Mouse (Mus musculus): ENCODE measurements around the gene Hpdl. TPM values are rescaled to one million over a fixed set of nuclear protein-coding genes. Genes with fewer than 3 reads are reported as not detected.

The Hpdl gene
- polyA plus RNA-seq, 1 experiment: not detected

- Histone ChIP-seq H3K9me3 (ENCODE audit: control insufficient read depth, low read length) (no peaks in the 10 kb centered on the region), H3K4me1 (ENCODE audit: control insufficient read depth) (no peaks in the 10 kb centered on the region)
Measured at GRCm38 (mm10) chr4:116838999-116839398, 17.5 kb upstream of the Hpdl start.

DNA sequence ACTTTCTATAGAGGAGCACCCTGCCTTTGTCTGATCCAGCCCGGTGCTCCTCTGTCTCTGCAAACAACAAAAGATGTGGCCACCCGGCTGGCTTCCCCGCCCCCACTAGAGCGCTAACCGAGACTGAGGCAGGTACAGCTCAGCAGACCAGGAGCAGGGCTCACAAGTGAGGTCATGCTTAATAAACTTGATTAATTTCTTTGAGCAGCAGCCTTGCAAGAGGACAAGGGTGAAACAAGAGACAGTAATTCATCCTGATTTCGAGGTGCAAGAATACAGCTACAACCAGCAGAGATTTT, 8.5 kb upstream of the Hpdl start:
- no peak overlapping the region for H3K4me3 ChIP-seq (replicated peaks)
- H3K9me3 ChIP-seq (ENCODE audit: control insufficient read depth, low read length): no peaks in the 10 kb centered on the region
- TF ChIP-seq TAL1 (IDR thresholded peaks at IDR 0.05; ENCODE audit: low read length) (no peak), GATA1 (IDR thresholded peaks at IDR 0.05; ENCODE audit: low read length) (no peak)
- H3K27me3 ChIP-seq (ENCODE audit: control insufficient read depth): no peaks in the 10 kb centered on the region
- peaks cover 9% of the 10 kb centered on the region for H3K4me1 ChIP-seq (ENCODE audit: control insufficient read depth)
- no peaks in the 10 kb centered on the region for H3K36me3 ChIP-seq (ENCODE audit: control insufficient read depth)

More at GRCm38 (mm10) chr4:116838999-116839398, 17.5 kb upstream of the Hpdl start:
- no peak for TF ChIP-seq TAL1 (IDR thresholded peaks at IDR 0.05; ENCODE audit: low read length)
- TF ChIP-seq GATA1 (IDR thresholded peaks at IDR 0.05; ENCODE audit: low read length): no peak
- Histone ChIP-seq H3K4me3 (replicated peaks) (no peak overlapping the region), H3K27me3 (ENCODE audit: control insufficient read depth) (peaks cover 24% of the 10 kb centered on the region), H3K36me3 (ENCODE audit: control insufficient read depth) (no peaks in the 10 kb centered on the region)

DNA sequence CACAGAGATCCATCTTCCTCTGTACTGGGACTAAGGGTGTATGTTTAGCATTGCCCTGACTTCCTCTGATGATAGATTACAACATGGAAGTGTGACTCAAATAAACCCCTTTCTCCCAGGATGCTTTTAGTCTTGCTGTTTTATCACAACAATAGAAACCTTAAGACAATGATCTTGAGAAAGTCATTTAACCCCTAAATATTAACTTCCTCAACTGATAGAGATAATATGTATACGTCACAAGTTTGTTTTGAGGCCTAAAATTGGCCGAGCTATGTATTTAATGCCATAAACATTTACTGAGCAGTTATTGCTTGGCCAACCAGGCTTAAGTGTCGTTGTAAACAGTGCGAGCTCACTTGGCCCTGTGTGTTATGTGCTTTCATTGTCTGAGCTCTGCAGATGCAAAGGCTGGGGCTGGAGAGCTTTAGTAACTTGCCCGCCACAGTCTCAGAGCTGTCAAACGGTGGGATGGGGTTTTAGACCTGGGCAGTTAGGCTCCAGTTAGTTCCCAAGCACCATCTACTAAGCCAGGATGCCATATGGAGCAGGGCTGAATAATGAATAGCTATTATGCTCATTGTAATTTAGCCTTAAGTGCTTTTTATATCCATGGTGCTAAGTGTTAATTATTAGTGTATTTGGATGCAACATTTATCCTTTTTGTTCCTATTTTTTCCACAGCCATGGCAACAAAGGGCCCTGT, 8.0 kb upstream of the Hpdl start:
- Histone ChIP-seq H3K36me3 (ENCODE audit: control insufficient read depth) (no peaks in the 10 kb centered on the region), H3K4me3 (replicated peaks) (no peak overlapping the region), H3K27me3 (ENCODE audit: control insufficient read depth) (no peaks in the 10 kb centered on the region), H3K9me3 (ENCODE audit: control insufficient read depth, low read length) (no peaks in the 10 kb centered on the region), H3K4me1 (ENCODE audit: control insufficient read depth) (peaks cover 14% of the 10 kb centered on the region)
- no peak for TF ChIP-seq TAL1 (IDR thresholded peaks at IDR 0.05; ENCODE audit: low read length)
- TF ChIP-seq GATA1 (IDR thresholded peaks at IDR 0.05; ENCODE audit: low read length): no peak

- Histone ChIP-seq H3K4me1 (ENCODE audit: control insufficient read depth) (peaks cover 30% of the 10 kb centered on the region), H3K36me3 (ENCODE audit: control insufficient read depth) (no peaks in the 10 kb centered on the region), H3K4me3 (replicated peaks) (no peak overlapping the region), H3K27me3 (ENCODE audit: control insufficient read depth) (no peaks in the 10 kb centered on the region), H3K9me3 (ENCODE audit: control insufficient read depth, low read length) (no peaks in the 10 kb centered on the region)
- TF ChIP-seq GATA1 (IDR thresholded peaks at IDR 0.05; ENCODE audit: low read length): no peak
- TF ChIP-seq TAL1 (IDR thresholded peaks at IDR 0.05; ENCODE audit: low read length): no peak
Measured at GRCm38 (mm10) chr4:116827819-116828218, 6.3 kb upstream of the Hpdl start.

- Histone ChIP-seq H3K27me3 (ENCODE audit: control insufficient read depth) (peaks cover 18% of the 10 kb centered on the region), H3K4me3 (replicated peaks) (peak overlapping the region; percentile 80), H3K36me3 (ENCODE audit: control insufficient read depth) (no peaks in the 10 kb centered on the region), H3K9me3 (ENCODE audit: control insufficient read depth, low read length) (no peaks in the 10 kb centered on the region), H3K4me1 (ENCODE audit: control insufficient read depth) (peaks cover 46% of the 10 kb centered on the region)
- no peak for TF ChIP-seq TAL1 (IDR thresholded peaks at IDR 0.05; ENCODE audit: low read length)
- TF ChIP-seq GATA1 (IDR thresholded peaks at IDR 0.05; ENCODE audit: low read length): no peak
Measured at GRCm38 (mm10) chr4:116824541-116825004, 3.1 kb upstream of the Hpdl start.

- no peaks in the 10 kb centered on the region; the same call in 1 of the 2 replicates for H3K36me3 ChIP-seq (ENCODE audit: control insufficient read depth)
- peaks cover 26% of the 10 kb centered on the region for H3K27me3 ChIP-seq (ENCODE audit: control insufficient read depth)
- peaks cover 46% of the 10 kb centered on the region for H3K4me1 ChIP-seq (ENCODE audit: control insufficient read depth)
- H3K9me3 ChIP-seq (ENCODE audit: control insufficient read depth, low read length): no peaks in the 10 kb centered on the region
- peak overlapping the region; percentile 66 for H3K4me3 ChIP-seq (replicated peaks)
- no peak for TF ChIP-seq GATA1 (IDR thresholded peaks at IDR 0.05; ENCODE audit: low read length)
Measured at GRCm38 (mm10) chr4:116820902-116821693, 409 bp downstream of the Hpdl start.

GRCm38 (mm10) chr4:116819968-116820901, 1.3 kb downstream of the Hpdl start:
- no peaks in the 10 kb centered on the region; the same call in 1 of the 2 replicates for H3K36me3 ChIP-seq (ENCODE audit: control insufficient read depth)
- peaks cover 40% of the 10 kb centered on the region for H3K4me1 ChIP-seq (ENCODE audit: control insufficient read depth)
- no peak for TF ChIP-seq TAL1 (IDR thresholded peaks at IDR 0.05; ENCODE audit: low read length)
- TF ChIP-seq GATA1 (IDR thresholded peaks at IDR 0.05; ENCODE audit: low read length): no peak
- peak overlapping the region; percentile 66 for H3K4me3 ChIP-seq (replicated peaks)
- no peaks in the 10 kb centered on the region for H3K9me3 ChIP-seq (ENCODE audit: control insufficient read depth, low read length)
- H3K27me3 ChIP-seq (ENCODE audit: control insufficient read depth): peaks cover 26% of the 10 kb centered on the region

DNA sequence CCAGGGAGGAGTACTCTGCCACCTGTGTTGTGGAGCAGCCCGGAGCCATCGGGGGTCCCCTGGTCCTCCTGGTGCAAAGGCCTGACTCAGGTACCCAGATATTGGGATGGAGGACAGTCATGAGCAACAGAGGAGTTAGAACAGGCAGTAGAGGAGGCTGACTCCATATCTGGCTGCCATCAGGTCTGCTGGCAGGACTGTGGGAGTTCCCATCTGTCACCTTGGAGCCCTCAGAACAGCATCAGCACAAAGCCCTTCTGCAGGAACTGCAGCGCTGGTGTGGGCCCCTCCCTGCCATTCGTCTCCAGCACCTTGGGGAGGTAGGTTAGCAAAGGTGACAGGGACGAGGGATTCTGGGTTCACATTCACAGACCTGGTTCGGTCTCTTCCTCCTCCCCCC, 4.0 kb downstream of the Hpdl start:
- H3K4me1 ChIP-seq (ENCODE audit: control insufficient read depth): peaks cover 16% of the 10 kb centered on the region
- H3K9me3 ChIP-seq (ENCODE audit: control insufficient read depth, low read length): no peaks in the 10 kb centered on the region
- no peak overlapping the region for H3K4me3 ChIP-seq (replicated peaks)
- TF ChIP-seq TAL1 (IDR thresholded peaks at IDR 0.05; ENCODE audit: low read length): no peak
- no peak for TF ChIP-seq GATA1 (IDR thresholded peaks at IDR 0.05; ENCODE audit: low read length)
- H3K27me3 ChIP-seq (ENCODE audit: control insufficient read depth): peaks cover 26% of the 10 kb centered on the region
- no peaks in the 10 kb centered on the region; the same call in 1 of the 2 replicates for H3K36me3 ChIP-seq (ENCODE audit: control insufficient read depth)
